Mouse (Mus musculus): ENCODE results near the gene Elf1. TPM values are rescaled to one million over a fixed set of nuclear protein-coding genes. Genes with fewer than 3 reads are reported as not detected.

Elf1 gene
- total RNA-seq, 4 experiments from 2014 or later, result 4.9 to 5.7 (median 5.0) TPM

Small RNAs within 50 kb of the gene (microRNA-seq; reads per million reads assigned to microRNA genes)
- gene Gm27857, result 0 reads per million in 2 experiments

Other genes starting within 250 kb of the Elf1 start
- gene Zfp957, start 233.8 kb upstream of the Elf1 start, total RNA-seq (2022), result not detected
- 10 to 100 TPM; 32.2 to 35.0 (median 33.7) TPM for gene Rgcc, start 179.5 kb upstream of the Elf1 start, total RNA-seq (2022)
- gene Naa16, start 90.4 kb upstream of the Elf1 start, total RNA-seq (2022), result 10 to 100 TPM; 11.5 to 14.4 (median 13.1) TPM
- gene Mtrf1, start 83.4 kb upstream of the Elf1 start, total RNA-seq (2022), result 1 to 10 TPM; 6.7 to 7.3 (median 7.0) TPM
- gene Kbtbd7, start 54.7 kb upstream of the Elf1 start, total RNA-seq (2022), result 10 to 100 TPM; 35.5 to 40.8 (median 37.1) TPM
- 1 to 10 TPM; 1.0 to 1.4 (median 1.2) TPM for gene Kbtbd6, start 29.4 kb upstream of the Elf1 start, total RNA-seq (2022)
- gene Wbp4, start 326 bp downstream of the Elf1 start, total RNA-seq (2022), result 10 to 100 TPM; 45.6 to 51.2 (median 51.0) TPM
- gene Sugt1, start 106.5 kb downstream of the Elf1 start, total RNA-seq (2022), result 10 to 100 TPM; 87.9 to 97.3 (median 91.3) TPM
- 1 to 10 TPM; 1.2 to 2.7 (median 1.8) TPM for gene Cnmd, start 181.0 kb downstream of the Elf1 start, total RNA-seq (2022)